Mouse (Mus musculus) heart, adult 8-10 months (tissue): ENCODE results near the gene Btbd9. TPM values are rescaled to one million over a fixed set of nuclear protein-coding genes. Genes with fewer than 3 reads are reported as not detected.
"Not testable (repeated sequence)": the region's sequence is repeated elsewhere in the genome, so short reads cannot be mapped to it uniquely, and the experiment has no call there.

Source experiments
- DNase-seq: peaks from one replicate; pipeline ENCODE4 v3.0.0; 2022; ENCODE audit warnings: low spot score
- total RNA-seq, 4 experiments: library from RNA; stranded (reverse); gene quantifications; 2 replicates each; pipeline ENCODE4 v1.2.4; 2022

Btbd9 gene
- total RNA-seq, result 10 to 100 TPM; 20.4 to 24.3 (median 22.5) TPM

- peak; percentile 96 for DNase-seq
Measured at GRCm38 (mm10) chr17:30575941-30576773, at the start of gene Btbd9. TSS of gene Btbd9 (minus strand) at chr17:30576488.

GRCm38 (mm10) chr17:30624132-30624531, 47.8 kb upstream of the Btbd9 start, which contains the start of gene Dnah8:
TSS of gene Dnah8 (plus strand) at chr17:30624354.
- DNase-seq, result not testable (repeated sequence)

DNA sequence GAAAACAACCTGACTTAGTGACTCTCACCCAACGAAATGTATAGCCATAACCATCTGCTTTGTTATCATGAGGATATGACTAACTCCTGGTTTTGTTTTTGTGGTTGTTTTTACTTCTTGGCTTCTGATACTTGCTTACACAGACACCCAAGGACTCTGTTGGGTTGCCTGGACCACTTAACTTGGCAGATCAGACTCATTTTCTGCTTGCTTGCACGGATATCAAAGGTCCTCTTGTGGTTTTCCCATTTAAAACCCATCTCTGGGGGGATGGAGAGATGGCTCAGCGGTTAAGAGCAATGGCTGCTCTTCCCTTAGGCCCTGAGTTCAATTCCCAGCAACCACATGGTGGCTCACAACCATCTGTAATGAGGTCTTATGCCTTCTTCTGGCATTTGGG, 46.9 kb upstream of the Btbd9 start:
- DNase-seq, result no peak

DNA sequence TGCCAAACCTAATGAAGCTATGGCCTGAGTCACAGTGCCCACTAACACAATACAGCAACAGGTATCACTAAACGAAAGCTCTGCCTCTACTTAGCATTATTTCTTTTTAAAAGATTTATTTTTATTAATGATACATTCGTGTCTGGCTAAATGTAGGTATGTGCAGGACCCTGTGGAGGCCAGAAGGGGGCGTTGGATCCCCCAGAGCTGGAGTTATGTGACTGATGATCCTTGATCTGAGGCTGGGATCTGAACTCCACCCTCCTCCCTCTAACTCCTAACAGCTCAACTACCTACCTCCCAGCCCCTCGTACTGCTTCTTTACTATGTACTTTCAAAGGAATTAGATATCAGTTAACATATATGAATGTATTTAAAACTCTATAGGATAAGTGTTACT, 45.2 kb upstream of the Btbd9 start:
- no peak for DNase-seq

GRCm38 (mm10) chr17:30620548-30620947, 44.3 kb upstream of the Btbd9 start:
- DNase-seq, result no peak

- DNase-seq, result no peak
Measured at GRCm38 (mm10) chr17:30619153-30619552, 42.9 kb upstream of the Btbd9 start.

- DNase-seq, result no peak
Measured at GRCm38 (mm10) chr17:30618136-30618891, 42.0 kb upstream of the Btbd9 start.

DNA sequence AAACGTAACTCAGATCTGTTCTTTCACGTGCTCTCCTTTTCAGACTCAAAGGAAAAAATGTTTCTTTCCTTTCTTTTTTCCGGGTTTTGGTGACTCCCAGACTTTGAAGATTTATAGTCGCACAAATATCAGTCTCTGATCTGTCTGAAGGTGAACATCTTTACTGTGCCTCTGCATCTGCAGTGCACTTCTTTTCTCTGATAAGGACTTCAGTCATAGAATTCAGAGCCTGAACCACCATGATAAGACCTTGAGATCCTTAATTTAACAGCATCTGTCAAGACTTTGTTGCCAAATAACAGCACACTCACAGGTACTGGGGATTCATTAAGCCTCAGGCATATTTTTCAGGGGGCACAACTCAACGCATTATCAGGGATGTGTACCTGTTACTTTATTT, 39.9 kb upstream of the Btbd9 start:
- no peak for DNase-seq

- no peak for DNase-seq
Measured at GRCm38 (mm10) chr17:30613350-30613749, 37.1 kb upstream of the Btbd9 start.

GRCm38 (mm10) chr17:30612075-30612859, 36.0 kb upstream of the Btbd9 start:
- DNase-seq, result peak; percentile 100

GRCm38 (mm10) chr17:30611221-30612074, 35.2 kb upstream of the Btbd9 start:
- DNase-seq, result no peak

GRCm38 (mm10) chr17:30610739-30611138, 34.5 kb upstream of the Btbd9 start:
- DNase-seq, result no peak

DNA sequence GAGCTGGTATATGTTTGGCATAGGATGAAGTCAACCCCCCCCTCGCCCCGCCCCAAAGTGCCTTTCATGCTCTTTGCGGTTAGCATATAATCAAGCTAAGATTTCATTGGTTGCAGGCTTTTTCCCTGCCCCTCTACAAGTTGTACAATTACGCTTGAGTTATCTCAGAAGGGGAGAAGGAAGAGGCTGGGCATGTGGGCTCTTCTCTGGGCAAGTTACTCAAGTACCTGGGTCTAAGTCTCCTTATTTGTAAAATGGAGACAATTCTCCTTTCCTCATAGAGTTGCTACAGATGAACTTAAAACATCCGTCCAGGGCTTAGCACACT, 33.7 kb upstream of the Btbd9 start:
- no peak for DNase-seq

- no peak for DNase-seq
Measured at GRCm38 (mm10) chr17:30609305-30609979, 33.2 kb upstream of the Btbd9 start.

GRCm38 (mm10) chr17:30607909-30608495, 31.7 kb upstream of the Btbd9 start:
- DNase-seq, result no peak

DNA sequence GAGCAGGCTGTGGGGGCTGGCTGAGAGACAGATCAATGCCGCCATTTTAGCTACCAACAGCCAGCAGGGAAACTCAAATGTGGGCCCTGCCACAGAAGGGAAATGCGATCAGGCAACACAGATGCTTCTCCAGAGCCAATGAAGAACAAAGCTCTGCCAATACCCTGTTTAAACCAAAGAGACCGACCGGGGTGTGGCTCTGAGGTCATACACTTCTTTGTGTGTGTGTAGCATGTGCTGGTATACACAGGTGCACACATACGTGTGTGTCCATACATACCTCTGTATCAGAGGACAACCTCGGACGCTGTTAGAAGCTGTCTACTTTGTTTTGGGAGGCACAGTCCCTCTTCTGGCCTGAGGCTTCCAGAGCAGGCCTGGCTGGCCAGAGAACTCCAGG, 31.0 kb upstream of the Btbd9 start:
- DNase-seq, result no peak

DNA sequence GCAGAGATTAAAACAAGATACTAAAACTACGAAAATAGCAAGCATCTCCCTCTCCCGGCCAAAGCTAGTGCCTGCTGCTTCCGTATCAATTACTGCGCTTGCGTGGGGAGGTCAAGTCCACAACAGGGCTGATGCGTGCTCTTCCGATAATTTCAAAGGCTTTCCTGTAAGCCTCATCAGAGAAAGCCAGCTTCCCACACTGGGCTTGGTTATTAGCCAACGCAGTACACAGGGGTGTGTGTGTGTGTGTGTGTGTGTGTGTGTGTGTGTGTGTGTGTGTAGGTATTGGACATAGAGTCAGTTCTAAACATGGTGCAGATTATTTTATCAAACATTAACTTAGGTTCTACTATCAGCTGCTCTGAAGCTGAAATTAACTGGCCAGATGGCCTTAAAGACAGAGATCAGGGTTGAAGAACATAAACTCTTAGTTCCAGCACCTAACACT, 30.4 kb upstream of the Btbd9 start:
- DNase-seq, result no peak

DNA sequence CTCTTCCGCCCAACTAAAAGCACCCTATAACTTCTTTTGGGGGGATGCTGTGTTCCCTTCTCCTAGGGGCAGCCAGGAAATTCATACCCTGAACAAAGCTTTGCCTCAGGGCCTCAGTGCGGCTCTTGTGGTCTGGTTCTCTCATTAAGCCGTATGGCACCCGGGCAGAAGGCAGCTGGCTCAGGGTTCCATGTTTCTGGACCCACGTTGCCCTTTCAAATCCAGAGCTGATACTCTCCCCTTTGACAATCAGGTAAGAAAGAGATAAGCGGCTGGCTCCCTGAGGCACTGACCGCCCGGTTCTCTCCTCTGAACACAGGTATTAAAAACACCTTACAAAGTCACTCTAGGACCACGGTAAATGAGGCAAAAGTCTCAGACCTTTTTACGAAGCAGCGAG, 29.9 kb upstream of the Btbd9 start:
- DNase-seq, result no peak

- no peak for DNase-seq
Measured at GRCm38 (mm10) chr17:30605001-30605400, 28.7 kb upstream of the Btbd9 start.

DNA sequence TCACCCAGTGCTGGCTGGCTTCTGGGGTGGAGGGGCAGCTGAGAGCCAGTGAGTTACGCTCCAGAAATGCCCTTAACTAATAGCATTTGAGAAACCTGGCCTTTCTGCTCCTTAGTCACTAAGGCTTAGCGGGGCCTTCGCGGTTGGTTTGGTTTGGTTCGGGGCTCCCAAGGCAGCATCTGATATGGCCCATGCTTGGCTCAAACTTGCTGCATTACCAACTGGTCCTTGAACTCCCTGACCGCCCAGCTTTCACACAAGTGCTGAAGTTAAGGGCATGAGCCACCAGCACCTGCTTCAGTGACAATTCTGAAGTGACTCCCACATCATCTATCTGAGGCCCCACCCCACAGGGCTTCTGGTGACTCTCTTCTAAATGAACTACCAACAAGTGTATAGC, 28.0 kb upstream of the Btbd9 start:
- DNase-seq, result no peak
